ENCODE assay signal across 9 mouse cellular contexts in genomic region chr15:31381936-31382468, GRCm38 (mm10). TPM values are rescaled to one million over a fixed set of nuclear protein-coding genes. Genes with fewer than 3 reads are reported as not detected.
DNase-seq lines count a peak whose midpoint lies in the region; ATAC-seq and TF ChIP-seq lines count a peak whose summit lies in the region.
"Had no signal": no experiment of that assay in that cellular context is flagged by ENCODE, and none has a peak within 500 bp of the region (broad histone marks: within the 10 kb centered on the region; RNA-seq: fewer than 3 reads in every experiment).

No protein-coding gene starts in this region.

- intact Hi-C loops in heart, adult 2 months (cut with DNase I): no loop called here

- DNase-seq in liver: peak; percentile 14
- no peak for DNase-seq in liver, postnatal 0 days
- peak; percentile 43 to 66 for DNase-seq in heart, adult 2 months
- DNase-seq in kidney, adult 8-10 months: peak; percentile 79 to 87
- DNase-seq in retina, embryonic 14.5 days (ENCODE audit: low spot score): no peak
- DNase-seq in spleen, postnatal 4 days (ENCODE audit: low spot score in 2 of 2): no peak
- no peak for DNase-seq in midbrain, embryonic 11.5 days (ENCODE audit: low spot score, missing footprints)

- no peak for TF ChIP-seq CTCF in liver, postnatal 0 days (IDR thresholded peaks at IDR 0.05; ENCODE audit: low read depth)
- TF ChIP-seq CTCF in heart, adult 2 months (IDR thresholded peaks at IDR 0.05): no peak

- no peak overlapping the region for H3K27ac ChIP-seq in liver, postnatal 0 days (ENCODE audit: low read depth)
- no peak overlapping the region for H3K27ac ChIP-seq in heart, adult 2 months
- no peak overlapping the region for H3K27ac ChIP-seq in midbrain, embryonic 11.5 days (ENCODE audit: low read depth, low read length)
- H3K27ac ChIP-seq: midbrain, embryonic 15.5 days had no signal

- no peak for TF ChIP-seq EP300 in liver, postnatal 0 days (IDR thresholded peaks at IDR 0.05; ENCODE audit: low read depth)
- TF ChIP-seq EP300 in heart, adult 2 months (IDR thresholded peaks at IDR 0.05; ENCODE audit: insufficient read depth, low read depth, low read length): 0 out of 2 replicates have a peak, but pooled peaks have one; percentile 34

- ATAC-seq in liver, postnatal 0 days: no peak
- ATAC-seq in megakaryocyte progenitor cell, adult 5-6 weeks (replicated peaks; ENCODE audit: poor library complexity): peak; percentile 84
- ATAC-seq in midbrain, embryonic 11.5 days (ENCODE audit: low FRiP score): no peak
- ATAC-seq: midbrain, embryonic 15.5 days had no signal

- no peak for TF ChIP-seq POLR2A in heart, adult 2 months (IDR thresholded peaks at IDR 0.05; ENCODE audit: insufficient read depth, low read depth, low read length)

- H3K9me3 ChIP-seq in liver, postnatal 0 days (ENCODE audit: low read length): no peaks in the 10 kb centered on the region
- no peaks in the 10 kb centered on the region; the same call in 1 of the 2 replicates for H3K9me3 ChIP-seq in midbrain, embryonic 11.5 days (ENCODE audit: control insufficient read depth, low read length)
- H3K9me3 ChIP-seq: midbrain, embryonic 15.5 days had no signal

- no peak overlapping the region for H3K4me3 ChIP-seq in liver, postnatal 0 days (ENCODE audit: low read depth, low read length)
- no peak overlapping the region for H3K4me3 ChIP-seq in heart, adult 2 months
- no peak overlapping the region for H3K4me3 ChIP-seq in midbrain, embryonic 11.5 days (ENCODE audit: low read depth, low read length)
- H3K4me3 ChIP-seq: midbrain, embryonic 15.5 days had no signal

- H3K4me1 ChIP-seq in liver, postnatal 0 days (ENCODE audit: insufficient read depth): no peaks in the 10 kb centered on the region
- H3K4me1 ChIP-seq in heart, adult 2 months (ENCODE audit: control insufficient read depth, insufficient read depth, low read length): peaks cover 2% of the 10 kb centered on the region
- no peaks in the 10 kb centered on the region for H3K4me1 ChIP-seq in midbrain, embryonic 11.5 days (ENCODE audit: control insufficient read depth, insufficient read depth, low read length)
- H3K4me1 ChIP-seq: midbrain, embryonic 15.5 days had no signal

- H3K79me2 ChIP-seq in heart, adult 2 months (replicated peaks; ENCODE audit: control insufficient read depth, insufficient read depth, low read length): no peaks in the 10 kb centered on the region

- no peaks in the 10 kb centered on the region for H3K36me3 ChIP-seq in liver, postnatal 0 days (replicated peaks; ENCODE audit: insufficient read depth, low read length)
- no peaks in the 10 kb centered on the region for H3K36me3 ChIP-seq in heart, adult 2 months (ENCODE audit: control insufficient read depth, insufficient read depth, low read length)
- no peaks in the 10 kb centered on the region for H3K36me3 ChIP-seq in midbrain, embryonic 11.5 days (ENCODE audit: control insufficient read depth, insufficient read depth, low read length)
- H3K36me3 ChIP-seq: midbrain, embryonic 15.5 days had no signal

- no peak overlapping the region for H3K9ac ChIP-seq in liver, postnatal 0 days (replicated peaks)
- H3K9ac ChIP-seq in heart, adult 2 months (ENCODE audit: low read depth, low read length): no peak overlapping the region
- H3K9ac ChIP-seq in midbrain, embryonic 11.5 days (ENCODE audit: low read length): no peak overlapping the region
- H3K9ac ChIP-seq: midbrain, embryonic 15.5 days had no signal

- 59% methylated on average over 11 of the region's 11 CpGs for WGBS in liver, postnatal 0 days (ENCODE audit: insufficient replicate concordance)
- WGBS in heart, adult 2 months: 25% methylated on average over 11 of the region's 11 CpGs
- 70% methylated on average over 11 of the region's 11 CpGs for WGBS in midbrain, embryonic 11.5 days

- H3K4me2 ChIP-seq in liver, postnatal 0 days (ENCODE audit: low read depth, low read length): no peak overlapping the region
- no peak overlapping the region for H3K4me2 ChIP-seq in midbrain, embryonic 11.5 days
- H3K4me2 ChIP-seq: midbrain, embryonic 15.5 days had no signal

- no peaks in the 10 kb centered on the region for H3K27me3 ChIP-seq in liver, postnatal 0 days (ENCODE audit: insufficient read depth, low read length)
- no peaks in the 10 kb centered on the region for H3K27me3 ChIP-seq in heart, adult 2 months (ENCODE audit: control insufficient read depth, insufficient read depth, low read length)
- no peaks in the 10 kb centered on the region for H3K27me3 ChIP-seq in midbrain, embryonic 11.5 days (ENCODE audit: control insufficient read depth, insufficient read depth, low read length)
- H3K27me3 ChIP-seq: midbrain, embryonic 15.5 days had no signal

RNA-seq across cellular contexts. Expression of gene Ankrd33b, which starts 14.5 kb away (rescaled TPM):
- polyA plus RNA-seq in liver, postnatal 0 days (2015; fragmentation: Nextera tagmentation; extraction: Ambion mirVana): 1.8 and 1.9 TPM in 2 replicates
- 10 to 100 TPM; 28.6 to 32.8 TPM for total RNA-seq in heart, adult 2 months (2021)
- 7.8 and 16.5 TPM in 2 replicates for polyA plus RNA-seq in heart, adult 2 months (2012; rRNA removed)
- total RNA-seq in megakaryocyte progenitor cell, adult 5-6 weeks (2015): 0.20 and 0.79 TPM in 2 replicates
- total RNA-seq in megakaryocyte progenitor cell, adult 5-6 weeks (2017): 0.29 and 0.61 TPM in 2 replicates
- polyA plus RNA-seq in midbrain, embryonic 11.5 days (2014; fragmentation: Nextera tagmentation; extraction: Ambion mirVana): 0.57 and 0.61 TPM in 2 replicates

Comparison
In these comparisons a context has a peak if more than half of its experiments do, and no peak if none do; other contexts are left out.
1. DNase-seq: peak in liver (single experiment), heart, adult 2 months (2 of 2) and kidney, adult 8-10 months (2 of 2); none in liver, postnatal 0 days (single experiment), retina, embryonic 14.5 days (single experiment), spleen, postnatal 4 days (0 of 2) and midbrain, embryonic 11.5 days (single experiment).